Mouse (Mus musculus): ENCODE measurements around the gene Etfa.

The Etfa gene

DNA sequence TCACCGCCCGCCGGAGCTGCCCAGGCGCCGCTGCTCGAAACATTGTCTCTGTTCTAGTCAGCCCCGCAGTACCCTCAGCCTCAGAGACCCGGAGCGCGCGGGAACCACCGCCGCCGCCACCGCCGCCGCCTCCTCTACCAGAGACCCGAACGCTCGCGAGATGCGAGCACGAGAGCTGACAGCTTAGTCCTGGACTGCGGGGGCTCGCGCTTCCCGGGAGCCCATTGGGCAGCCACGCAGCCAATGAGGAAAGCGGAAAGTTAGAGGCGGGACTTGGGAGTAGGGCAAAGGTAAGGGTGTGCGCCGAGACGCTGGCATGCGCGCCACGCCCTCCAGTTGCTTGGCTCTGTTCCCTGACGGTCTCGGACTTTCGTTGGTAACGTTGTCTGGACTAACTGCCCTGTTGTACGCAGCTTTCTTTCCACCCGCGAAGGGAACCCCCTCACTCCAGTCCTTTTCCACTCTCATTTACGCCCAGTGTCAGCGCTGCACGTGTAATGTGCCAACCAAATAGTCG lies at the start of gene Etfa:
TSS of gene Etfa (minus strand) at position 217 of the 517 bp plus-strand sequence.
- peak; percentile 97 for DNase-seq

DNA sequence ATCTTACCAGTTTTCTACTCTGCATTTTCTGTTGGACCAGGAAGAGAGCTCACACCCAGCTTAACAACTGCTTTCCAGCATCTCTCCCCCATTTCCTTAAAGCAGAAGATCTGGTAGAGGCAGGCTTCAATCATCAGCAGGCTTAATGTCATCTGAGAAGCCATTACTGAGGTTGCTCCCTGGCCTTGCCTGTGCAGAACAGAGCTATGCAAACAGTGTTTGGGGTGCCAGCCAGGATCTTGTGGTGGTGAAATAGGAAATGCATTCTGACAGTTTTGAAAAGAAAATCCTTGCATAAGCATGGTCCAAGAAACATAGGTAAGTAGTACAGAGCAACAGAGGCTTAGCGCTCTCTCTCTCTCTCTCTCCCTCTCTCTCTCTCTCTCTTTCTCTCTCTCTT lies 48.9 kb upstream of the Etfa start:
- DNase-seq, result no peak

DNA sequence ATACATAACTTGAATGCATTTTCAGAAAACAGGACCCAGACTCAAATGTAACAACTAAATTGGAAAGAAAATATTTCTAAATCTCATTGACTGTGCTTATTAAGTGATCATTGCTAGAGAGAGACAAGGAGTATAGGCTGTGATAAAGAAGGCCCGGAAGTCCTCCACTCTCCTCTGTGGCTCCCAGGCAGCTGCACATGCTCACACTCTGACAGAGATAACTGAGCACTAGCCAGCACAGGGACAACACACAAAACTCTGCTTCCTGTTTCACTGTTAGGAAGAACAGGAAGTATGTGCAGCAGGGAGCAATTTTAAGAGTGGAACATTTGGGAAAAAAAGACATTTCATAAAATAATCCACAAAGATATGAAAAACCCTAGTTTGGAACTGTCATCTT lies 42.9 kb upstream of the Etfa start:
- DNase-seq, result no peak

DNA sequence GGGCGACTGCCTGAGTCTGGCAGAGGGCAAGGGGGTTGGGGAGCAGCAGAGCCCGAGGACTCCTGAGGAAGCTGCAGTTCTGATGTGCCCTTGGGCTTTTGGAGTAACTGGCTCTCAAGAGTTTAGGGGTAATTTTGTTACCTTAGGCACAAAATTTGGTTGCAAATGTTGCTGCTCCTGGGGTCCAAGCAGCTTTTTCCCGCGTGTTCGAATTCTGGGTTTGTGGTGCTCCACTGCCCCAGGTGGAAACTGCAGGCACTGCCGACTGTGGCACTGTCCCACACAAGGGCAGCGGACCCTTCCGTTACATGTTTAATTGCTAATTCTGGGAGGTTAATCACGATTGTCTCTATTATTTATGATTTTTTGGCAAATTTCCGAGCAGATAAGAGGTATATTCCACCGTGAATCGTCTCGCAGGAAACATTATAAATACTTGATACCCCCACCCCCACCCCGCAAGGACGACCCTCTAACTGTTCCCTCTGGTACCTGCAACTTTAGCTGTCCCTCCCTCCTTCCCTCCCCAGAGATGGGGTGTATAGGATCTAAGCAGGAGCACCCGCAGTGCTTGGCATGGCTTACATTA lies 37.4 kb upstream of the Etfa start:
- no peak for DNase-seq

DNA sequence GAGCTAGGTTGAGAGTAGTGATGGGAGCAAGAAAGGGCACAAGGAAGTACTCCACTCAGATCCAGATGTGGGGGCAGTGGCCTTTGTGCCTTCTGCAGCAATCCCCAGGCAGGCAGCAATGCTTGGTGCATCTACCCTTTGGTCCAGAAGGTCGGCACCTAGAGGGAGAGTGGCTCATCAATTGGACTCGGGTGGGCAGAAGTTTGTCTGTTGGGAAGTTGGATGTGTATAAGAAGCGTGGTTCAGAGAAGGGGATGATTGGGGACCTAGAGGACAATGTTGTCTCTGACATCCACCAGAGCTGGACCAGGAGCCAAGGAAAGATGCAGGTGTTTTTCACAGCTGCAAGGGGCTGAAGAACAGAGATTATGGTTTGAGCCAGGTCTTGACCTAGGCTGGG lies 36.8 kb upstream of the Etfa start:
- DNase-seq, result no peak

DNA sequence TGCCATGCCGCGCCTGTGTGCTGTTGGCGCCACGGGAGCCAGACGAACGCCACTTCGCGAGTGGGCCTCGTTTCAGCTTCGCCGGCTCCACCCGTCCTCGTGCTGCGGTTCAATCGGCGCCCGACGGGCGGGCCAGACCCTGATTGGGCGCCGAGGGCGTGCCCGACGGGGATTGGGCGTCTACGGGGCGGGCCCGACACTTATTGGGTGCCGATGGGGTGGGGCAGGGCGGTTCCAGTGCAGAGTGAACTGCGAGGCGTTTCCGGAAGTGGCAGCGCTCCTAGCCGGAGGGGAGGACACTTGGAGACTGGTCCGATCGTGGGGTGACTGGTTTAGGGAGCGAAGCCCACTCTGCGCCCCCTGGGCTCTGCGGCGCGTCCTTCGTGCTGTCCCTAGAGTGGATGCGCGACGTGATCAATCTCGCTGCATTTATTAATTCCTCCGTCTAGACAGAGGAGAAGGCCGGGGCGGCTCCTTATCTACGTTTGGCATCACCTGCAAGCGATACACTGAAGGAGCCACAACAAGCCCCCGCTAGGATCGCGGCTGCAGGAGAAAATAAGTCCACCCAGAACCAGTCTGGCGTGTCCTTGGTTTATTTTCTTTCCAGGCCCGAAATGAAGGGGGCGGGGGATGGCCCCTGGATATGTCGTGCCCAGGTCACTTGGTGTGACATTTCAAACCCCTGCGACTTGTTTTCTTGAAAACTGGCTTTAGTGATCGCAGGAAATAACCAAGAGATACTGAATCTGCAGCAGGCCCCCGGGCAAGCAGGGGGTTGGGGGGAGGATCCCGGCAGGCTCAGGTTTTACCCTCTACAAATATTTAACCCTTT lies 34.4 kb upstream of the Etfa start:
- peak; percentile 65 for DNase-seq

DNA sequence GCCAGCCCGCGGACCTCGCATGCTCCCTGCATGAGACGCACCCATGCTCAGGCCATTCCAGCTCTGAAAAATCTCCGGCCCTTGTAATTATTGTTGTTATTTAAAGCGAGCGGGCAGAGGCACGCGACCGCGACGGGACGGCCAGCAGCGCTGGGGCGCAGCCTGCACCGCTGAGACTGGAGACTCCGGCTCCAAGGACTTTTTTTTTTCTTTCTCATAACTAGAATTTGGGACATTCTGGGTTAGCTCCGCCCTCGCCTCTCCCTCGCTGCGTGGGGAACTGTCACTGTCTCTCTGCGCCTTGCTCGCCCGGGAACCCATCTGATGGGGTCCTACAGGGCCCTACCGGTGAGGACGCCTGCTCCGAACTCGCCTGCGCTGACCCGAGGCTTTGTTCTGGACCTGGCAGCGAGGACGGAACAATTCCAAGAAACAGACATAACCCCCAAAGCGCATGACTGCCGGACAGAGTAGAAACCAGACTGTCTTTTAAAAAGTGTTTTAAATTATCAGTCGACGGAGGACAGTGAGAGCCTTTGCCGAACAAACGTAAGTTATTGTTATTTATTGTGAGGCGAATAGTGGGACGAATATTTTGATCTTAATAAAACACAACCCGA lies 33.6 kb upstream of the Etfa start:
- DNase-seq, result no peak

DNA sequence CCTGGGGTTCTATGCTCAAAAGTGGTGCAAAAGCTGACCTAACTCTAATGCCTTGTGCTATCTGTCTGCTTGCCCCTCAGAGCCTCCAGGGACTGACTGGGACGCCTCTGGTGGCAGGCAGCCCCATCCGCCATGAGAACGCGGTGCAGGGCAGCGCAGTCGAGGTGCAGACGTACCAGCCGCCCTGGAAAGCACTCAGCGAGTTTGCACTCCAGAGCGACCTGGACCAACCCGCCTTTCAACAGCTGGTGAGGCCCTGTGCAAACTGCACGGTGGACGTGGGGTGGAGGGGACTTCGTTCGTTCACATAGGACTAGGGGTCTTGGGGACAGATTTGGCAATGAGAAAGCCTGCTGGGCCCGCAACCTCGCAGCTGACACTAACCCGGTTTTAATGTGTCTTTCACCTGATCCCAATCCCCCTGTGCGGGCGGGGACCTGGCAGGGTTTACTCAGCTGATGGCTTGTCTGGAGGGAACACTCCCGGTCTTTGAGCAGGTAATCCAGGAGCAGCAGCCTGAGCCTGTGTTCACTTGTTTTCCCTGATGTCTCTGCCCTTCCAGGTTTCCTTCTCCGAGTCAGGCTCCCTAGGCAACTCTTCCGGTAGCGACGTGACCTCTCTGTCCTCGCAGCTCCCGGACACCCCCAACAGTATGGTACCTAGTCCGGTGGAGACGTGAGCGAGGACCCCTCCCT lies 33.0 kb upstream of the Etfa start:
- DNase-seq, result peak; percentile 67

DNA sequence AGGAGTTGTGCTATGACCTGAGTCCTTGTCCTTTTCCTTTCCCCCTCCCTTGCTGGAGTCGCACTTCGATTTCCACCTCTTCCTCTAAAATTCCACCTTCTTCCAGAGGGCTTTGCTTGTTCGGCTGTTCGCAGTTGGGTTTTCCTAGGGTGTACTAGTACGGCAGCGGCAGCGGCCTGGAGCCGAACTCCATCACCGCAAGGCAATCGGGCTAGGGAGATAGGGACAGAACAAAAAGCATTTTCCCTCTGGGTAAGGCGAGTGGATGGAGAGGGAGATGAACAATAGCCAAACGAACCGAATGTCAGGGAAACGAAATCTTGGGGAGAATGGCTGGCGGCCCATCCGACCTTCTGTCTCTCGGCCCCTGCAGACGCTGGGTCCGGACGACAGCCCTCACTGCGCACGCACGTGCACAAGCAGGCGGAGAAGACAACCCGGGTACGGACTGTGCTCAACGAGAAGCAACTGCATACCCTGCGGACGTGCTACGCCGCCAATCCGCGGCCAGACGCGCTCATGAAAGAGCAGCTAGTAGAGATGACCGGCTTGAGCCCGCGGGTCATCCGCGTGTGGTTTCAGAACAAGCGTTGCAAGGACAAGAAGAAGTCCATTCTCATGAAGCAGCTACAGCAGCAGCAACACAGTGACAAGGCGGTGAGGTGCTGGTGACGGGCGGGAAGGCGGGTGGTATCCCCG lies 31.8 kb upstream of the Etfa start:
- DNase-seq, result peak; percentile 75

DNA sequence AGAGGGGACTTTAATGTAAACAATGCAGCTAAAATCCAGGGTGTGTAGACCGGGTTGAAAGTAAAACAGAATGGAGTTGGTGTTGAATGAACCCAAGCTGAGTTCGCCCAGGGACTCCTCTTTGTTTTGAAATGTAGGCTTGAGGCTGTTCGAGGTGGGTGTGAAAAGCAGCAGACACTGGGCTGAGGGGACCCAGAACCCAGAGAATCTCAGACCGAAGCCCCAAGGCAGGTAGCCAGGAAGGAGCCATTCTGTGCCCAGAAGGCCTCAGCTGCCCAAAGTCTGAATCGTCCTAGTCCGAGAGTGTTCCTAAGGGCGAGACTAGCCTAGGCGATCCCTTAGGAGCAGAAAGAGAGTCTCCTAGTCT lies 31.3 kb upstream of the Etfa start:
- DNase-seq, result no peak

DNA sequence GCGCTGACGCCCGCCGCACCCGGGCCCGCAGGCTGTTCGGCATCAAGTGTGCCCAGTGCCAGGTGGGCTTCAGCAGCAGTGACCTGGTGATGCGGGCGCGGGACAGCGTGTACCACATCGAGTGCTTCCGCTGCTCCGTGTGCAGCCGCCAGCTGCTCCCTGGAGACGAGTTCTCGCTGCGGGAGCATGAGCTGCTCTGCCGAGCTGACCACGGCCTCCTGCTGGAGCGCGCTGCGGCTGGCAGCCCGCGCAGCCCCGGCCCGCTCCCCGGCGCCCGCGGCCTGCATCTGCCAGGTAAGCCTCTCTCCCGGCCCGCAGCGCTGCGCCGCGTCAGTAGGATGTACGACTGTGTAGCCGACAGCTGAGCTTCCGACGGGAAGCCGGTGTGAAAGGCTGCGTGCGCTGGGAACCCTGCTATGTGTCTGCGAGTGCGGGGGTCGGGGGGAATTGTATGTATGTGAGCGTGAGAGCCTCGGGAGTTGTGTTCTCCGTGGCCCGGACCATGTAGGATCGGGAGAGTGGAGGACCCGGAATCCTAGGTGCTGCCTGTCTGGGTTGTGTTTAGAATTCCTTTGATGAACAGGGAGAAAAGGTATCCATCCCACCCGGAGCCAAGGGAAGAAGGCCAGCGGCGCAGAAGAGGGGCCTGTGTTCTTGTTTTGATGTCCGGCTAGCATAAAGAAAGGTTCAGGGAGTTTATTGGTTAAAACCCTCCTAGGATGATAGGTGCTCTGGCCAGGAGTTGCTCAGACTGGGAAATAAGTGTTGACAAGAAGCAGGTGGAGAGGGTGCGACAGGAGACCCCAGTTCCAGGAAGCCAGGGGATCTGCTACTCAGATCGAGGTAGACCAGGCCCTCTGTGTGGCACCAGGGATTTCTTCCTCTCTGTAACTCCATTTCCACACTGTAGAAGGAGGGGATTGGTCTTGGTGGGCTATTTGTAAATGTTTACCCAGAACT lies 30.6 kb upstream of the Etfa start:
- DNase-seq, result peak; percentile 43

DNA sequence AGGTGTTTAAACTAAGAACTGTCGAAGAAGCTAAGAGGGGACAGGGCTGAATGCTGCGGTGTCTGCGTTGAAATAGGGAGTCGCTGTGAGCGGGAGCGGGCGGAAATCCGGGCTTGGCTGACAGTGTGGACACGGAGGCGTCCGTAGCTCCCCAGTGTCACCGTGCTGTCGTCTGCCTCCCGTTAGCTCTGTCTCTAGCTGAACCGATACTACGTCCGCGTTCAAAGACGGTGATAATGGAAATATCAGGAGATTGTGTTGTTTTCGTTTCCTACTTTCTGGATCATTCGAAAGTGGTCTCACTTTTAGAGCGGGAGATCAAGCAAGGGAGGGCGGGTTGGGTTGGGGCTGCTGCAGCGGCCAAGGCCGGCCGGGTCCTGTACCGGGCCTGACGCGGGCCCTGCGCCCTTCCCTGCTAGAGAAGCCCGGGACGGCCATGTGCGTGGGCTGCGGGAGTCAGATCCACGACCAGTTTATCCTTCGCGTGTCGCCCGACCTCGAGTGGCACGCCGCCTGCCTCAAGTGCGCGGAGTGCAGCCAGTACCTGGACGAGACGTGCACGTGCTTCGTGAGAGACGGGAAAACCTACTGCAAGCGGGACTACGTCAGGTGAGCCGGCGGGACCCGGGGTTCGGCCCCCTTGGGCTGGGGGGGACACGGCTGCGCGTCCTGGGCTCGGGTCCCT lies 29.8 kb upstream of the Etfa start:
- DNase-seq, result peak; percentile 60

DNA sequence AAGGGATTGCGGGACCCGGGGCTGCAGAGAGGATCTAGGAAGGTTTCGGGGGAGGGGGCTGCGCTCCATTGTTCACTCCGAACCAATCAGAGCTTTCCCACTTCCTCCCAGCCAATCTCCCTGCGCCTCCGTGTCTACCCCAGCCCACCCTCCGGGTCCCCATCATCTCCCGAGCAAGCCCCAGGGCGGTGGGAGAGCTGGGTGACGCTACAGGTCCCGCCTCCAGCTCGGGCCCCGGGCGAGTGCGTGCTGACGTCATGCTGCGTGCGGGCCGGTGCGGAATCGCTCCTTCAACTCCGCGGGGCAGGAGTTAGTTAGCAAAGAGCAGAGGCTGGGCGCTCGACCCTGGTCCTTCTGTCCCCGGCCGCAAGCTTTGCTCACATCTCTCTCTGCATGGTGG lies 28.8 kb upstream of the Etfa start:
- DNase-seq, result peak; percentile 38

DNA sequence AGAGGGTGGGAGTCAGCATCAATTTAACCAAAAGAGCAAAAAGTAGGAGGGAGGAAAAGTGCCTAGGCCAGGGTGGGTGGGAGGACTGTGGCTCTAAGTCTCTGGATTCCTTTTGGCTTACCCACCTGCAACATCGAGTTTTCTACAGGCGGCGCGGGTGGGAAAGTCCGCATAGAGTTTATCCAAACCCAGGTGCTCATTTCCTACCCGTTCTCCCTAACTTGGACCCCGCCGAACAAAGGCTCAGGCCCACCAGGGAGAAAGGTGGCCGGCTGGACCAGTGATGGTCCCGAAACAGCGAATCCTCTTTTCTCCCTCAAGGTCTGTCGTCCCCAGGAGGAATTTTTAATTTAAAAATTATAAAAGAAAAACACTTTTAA lies 28.3 kb upstream of the Etfa start:
- DNase-seq, result peak; percentile 42

DNA sequence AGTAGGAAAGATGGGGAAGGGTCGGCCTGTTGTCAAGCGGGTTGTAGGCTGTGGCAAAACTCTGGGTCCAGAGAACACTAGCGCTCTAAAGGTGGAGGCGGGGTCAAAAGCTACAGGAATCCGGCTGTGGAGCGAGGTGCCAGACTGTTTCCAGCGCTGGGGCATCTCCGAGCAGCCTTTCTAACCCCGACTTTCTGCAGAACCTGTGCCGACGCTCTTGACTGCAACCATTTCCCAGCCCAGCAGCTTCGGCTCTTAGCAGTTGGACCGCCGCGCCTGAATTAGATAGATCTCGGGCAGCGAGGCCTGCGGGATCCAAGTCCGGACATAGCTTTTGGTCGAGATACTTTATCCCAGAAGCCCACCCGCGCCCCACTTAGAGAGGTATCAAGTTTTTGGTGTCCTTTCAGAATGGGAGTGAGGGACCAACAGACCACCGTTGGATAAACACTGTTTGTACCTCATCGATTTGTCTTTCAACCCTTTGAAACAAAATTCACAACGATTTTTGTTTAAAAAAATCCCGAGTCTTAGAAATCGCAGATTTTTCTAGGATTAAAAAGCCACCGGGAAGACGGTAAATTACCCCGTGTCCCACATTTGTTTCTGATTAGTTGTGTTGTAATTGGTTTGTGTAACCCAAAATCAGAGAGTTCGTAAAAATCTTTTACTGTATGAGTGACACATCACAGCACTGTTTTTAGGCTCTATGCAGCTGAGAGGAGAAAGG lies 27.8 kb upstream of the Etfa start:
- peak; percentile 41 for DNase-seq

DNA sequence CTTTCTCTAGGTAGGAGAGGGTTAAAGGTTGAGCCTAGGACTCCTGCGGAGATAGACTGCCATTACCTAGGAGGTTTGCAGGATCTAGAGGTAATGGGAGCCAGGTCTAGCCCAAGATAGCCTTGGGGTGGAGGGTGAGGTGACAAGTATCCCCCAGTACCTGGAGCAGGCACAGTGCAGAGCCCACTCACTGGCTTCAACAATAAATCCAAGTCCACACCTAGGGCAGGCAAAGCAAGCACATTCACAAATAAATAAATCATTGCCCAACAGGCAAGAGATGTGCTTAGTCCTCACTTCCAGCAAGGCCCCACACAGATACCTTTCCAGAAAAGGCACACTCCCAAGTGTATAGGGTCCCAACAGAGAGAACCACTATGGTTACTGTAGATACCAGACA lies 27.0 kb upstream of the Etfa start:
- peak; percentile 9 for DNase-seq

DNA sequence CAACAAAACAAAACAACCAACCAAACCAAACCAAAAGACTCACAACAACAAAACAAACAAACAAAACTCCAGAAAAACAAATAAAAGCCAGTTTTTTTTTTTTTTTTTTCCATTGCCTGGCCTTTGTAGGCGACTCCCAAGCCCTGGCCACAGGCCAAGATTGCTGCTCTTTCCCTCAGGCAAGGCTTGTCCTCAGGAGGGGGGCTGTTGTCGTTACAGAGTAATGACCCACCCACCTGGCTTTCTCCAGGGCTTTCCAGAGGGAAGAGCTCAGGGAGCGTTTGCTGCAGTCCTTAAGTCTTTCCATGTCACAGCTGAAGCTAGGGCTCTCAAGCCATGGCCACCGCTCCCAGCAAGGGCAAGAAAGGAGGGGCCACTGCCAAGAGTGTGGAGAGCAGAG lies 26.3 kb upstream of the Etfa start, which contains the start of gene Isl2:
TSS of gene Isl2 (plus strand) at position 296 of the 400 bp plus-strand sequence.
- no peak for DNase-seq

DNA sequence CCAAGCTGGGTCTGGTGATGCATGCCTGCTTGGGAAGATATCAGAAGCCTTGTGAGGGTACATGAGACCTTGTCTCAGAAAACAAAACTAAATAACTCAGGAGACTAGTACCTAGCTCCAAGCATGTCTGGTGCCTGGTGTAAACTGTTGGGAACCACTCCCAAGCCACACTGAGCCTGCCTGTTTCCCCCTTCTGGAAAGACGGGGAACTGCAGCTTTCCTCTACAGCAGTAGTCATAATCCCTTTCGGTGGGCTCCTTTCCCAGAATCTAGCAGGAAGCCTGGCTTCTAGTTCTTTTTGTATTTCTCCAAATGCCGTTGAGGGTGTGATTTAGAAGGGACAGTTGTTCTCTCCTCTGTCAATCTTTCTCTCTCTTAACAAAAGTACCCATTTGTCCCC lies 23.9 kb upstream of the Etfa start:
- peak; percentile 62 for DNase-seq

DNA sequence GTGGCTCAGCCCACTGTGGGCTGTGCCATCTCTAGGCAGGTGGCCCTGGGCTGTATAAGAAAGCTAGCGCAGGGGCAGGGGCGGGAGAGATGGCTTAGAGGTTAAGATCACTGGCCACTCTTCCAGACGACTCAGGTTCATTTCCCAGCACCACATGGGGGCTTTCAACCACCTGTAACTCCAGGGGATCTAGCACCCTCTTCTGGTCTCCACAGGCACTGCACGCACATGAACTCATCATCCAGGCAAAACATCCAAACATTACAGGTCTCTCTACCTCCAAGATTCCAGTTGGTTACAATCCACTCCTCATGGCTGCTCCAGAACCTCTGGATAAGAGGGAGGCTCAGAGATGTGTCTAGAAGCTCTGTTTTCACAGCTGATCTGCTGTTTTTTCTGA lies 13.7 kb upstream of the Etfa start:
- DNase-seq, result no peak

DNA sequence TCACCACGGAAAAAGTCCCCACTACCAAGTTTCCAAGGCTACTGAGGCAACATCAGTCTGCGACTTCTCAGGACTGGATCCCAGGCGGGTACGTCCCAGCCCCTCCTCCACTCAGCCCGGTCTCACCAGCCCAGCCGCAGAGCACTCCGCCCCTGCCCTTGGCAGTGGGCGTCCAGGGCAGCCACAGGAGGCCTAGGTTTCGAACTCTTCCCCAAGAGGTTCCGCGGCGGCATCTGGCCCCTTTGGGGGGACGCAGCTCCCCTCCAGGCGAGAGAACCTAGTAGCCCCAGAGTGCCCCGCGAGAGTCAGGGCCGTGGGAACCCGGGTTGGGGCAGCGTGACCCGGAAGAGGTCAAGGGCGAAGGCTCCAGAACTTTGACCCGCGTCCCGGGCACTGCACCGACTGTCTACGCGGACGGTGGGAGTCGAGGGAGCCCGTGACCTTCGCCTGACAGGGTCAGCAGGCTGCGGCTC lies 486 bp downstream of the Etfa start:
- DNase-seq, result no peak

Measured in kidney, adult 18-20 months (tissue).